Mouse (Mus musculus): ENCODE measurements around the gene Ncaph. TPM values are rescaled to one million over a fixed set of nuclear protein-coding genes. Genes with fewer than 3 reads are reported as not detected.
A peak's percentile ranks its signal among the peaks of the same experiment; 100 is the strongest.
"Not testable (repeated sequence)": the region's sequence is repeated elsewhere in the genome, so short reads cannot be mapped to it uniquely, and the experiment has no call there.

Ncaph gene
- polyA plus RNA-seq, 1 experiment from 2014 or later = 103 TPM

DNA sequence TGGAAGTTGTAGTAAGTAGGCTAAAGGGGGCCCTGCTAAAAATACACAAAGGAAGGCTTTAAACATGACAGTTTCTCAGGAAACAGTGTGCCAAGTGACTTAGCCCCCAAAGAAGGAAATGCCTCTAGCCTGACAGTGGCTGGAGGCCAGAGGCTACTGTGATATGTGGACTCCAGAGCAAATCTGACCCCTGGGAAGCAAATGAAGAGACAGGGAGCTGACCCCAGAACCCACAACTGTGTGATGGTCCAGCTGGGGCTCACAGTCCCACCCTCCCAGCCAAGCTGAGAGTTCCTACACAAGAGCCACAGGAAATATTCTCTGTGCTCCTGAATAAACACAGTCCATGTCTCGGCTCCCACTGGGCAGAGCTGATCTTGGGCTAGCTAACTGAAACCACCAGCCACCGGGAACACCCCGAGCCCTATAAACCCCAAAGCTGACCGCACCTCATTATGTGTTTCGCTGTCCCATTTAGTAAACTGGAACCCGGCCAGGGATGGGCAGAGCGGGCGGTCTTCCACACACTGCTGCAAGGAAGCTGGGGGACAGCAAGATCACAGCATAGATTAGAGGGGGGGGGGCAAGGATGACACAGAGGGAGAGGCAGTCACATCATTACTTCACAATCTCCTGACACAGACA lies 12.0 kb downstream of the Ncaph start:
- H3K9ac ChIP-seq (ENCODE audit: low read depth, low read length) = no peak overlapping the region
- no peak overlapping the region for H3K4me2 ChIP-seq (replicated peaks; ENCODE audit: low read depth, low read length)
- H3K9me3 ChIP-seq (ENCODE audit: control insufficient read depth, low read length) = no peaks in the 10 kb centered on the region
- no peak overlapping the region for H3K4me3 ChIP-seq (ENCODE audit: low read length)
- H3K27me3 ChIP-seq (ENCODE audit: control insufficient read depth, insufficient read depth, low read length) = no peaks in the 10 kb centered on the region
- 93% methylated on average over 8 of the region's 8 CpGs for WGBS
- no peak for ATAC-seq (ENCODE audit: low FRiP score, low TSS enrichment)
- no peak overlapping the region for H3K27ac ChIP-seq (ENCODE audit: low read depth, low read length)
- H3K4me1 ChIP-seq (ENCODE audit: control insufficient read depth, insufficient read depth, low read length) = no peaks in the 10 kb centered on the region
- H3K36me3 ChIP-seq (ENCODE audit: control insufficient read depth, insufficient read depth, low read length) = peaks cover 82% of the 10 kb centered on the region

DNA sequence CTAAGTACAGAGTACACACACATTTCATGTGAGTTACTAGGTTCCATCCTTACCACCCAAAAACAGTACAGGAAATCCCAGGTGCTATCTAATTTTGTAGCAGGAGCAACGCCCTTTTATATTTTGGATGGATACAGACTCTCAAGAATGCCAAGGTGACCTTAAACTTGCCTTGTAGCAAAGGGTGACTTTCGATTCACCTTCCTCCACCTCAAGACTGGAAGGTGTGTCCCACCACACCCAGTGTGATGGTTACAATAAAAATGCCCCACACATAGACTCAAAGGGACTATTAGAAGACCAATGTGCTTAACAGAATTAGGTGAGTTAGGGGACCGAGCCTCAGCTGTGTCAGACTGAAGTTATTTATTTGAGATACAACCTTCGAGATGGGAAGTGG lies 24.8 kb downstream of the Ncaph start:
- H3K9me3 ChIP-seq (ENCODE audit: control insufficient read depth, low read length) = no peaks in the 10 kb centered on the region
- H3K4me2 ChIP-seq (replicated peaks; ENCODE audit: low read depth, low read length) = no peak overlapping the region
- no peak overlapping the region for H3K4me3 ChIP-seq (ENCODE audit: low read length)
- peaks cover 77% of the 10 kb centered on the region for H3K36me3 ChIP-seq (ENCODE audit: control insufficient read depth, insufficient read depth, low read length)
- H3K27ac ChIP-seq (ENCODE audit: low read depth, low read length) = no peak overlapping the region
- no peaks in the 10 kb centered on the region for H3K27me3 ChIP-seq (ENCODE audit: control insufficient read depth, insufficient read depth, low read length)
- H3K9ac ChIP-seq (ENCODE audit: low read depth, low read length) = no peak overlapping the region
- 88% methylated on average over 4 of the region's 4 CpGs for WGBS
- no peaks in the 10 kb centered on the region for H3K4me1 ChIP-seq (ENCODE audit: control insufficient read depth, insufficient read depth, low read length)
- ATAC-seq (ENCODE audit: low FRiP score, low TSS enrichment) = no peak

GRCm38 (mm10) chr2:127092000-127092399 lies 41.8 kb downstream of the Ncaph start:
- H3K36me3 ChIP-seq (ENCODE audit: control insufficient read depth, insufficient read depth, low read length) = no peaks in the 10 kb centered on the region; the same call in 1 of the 2 replicates
- H3K27me3 ChIP-seq (ENCODE audit: control insufficient read depth, insufficient read depth, low read length) = no peaks in the 10 kb centered on the region
- no peak overlapping the region for H3K9ac ChIP-seq (ENCODE audit: low read depth, low read length)
- H3K4me2 ChIP-seq (replicated peaks; ENCODE audit: low read depth, low read length) = no peak overlapping the region
- H3K27ac ChIP-seq (ENCODE audit: low read depth, low read length) = no peak overlapping the region
- no peaks in the 10 kb centered on the region for H3K9me3 ChIP-seq (ENCODE audit: control insufficient read depth, low read length)
- 77% methylated on average over 8 of the region's 8 CpGs for WGBS
- H3K4me3 ChIP-seq (ENCODE audit: low read length) = no peak overlapping the region
- no peaks in the 10 kb centered on the region for H3K4me1 ChIP-seq (ENCODE audit: control insufficient read depth, insufficient read depth, low read length)
- no peak for ATAC-seq (ENCODE audit: low FRiP score, low TSS enrichment)

GRCm38 (mm10) chr2:127090151-127090550 lies 43.6 kb downstream of the Ncaph start:
- H3K9ac ChIP-seq (ENCODE audit: low read depth, low read length); H3K4me2 ChIP-seq (replicated peaks; ENCODE audit: low read depth, low read length); H3K4me3 ChIP-seq (ENCODE audit: low read length); H3K27ac ChIP-seq (ENCODE audit: low read depth, low read length); H3K36me3 ChIP-seq (ENCODE audit: control insufficient read depth, insufficient read depth, low read length); H3K9me3 ChIP-seq (ENCODE audit: control insufficient read depth, low read length); H3K27me3 ChIP-seq (ENCODE audit: control insufficient read depth, insufficient read depth, low read length); ATAC-seq (ENCODE audit: low FRiP score, low TSS enrichment); H3K4me1 ChIP-seq (ENCODE audit: control insufficient read depth, insufficient read depth, low read length): not testable (repeated sequence)

DNA sequence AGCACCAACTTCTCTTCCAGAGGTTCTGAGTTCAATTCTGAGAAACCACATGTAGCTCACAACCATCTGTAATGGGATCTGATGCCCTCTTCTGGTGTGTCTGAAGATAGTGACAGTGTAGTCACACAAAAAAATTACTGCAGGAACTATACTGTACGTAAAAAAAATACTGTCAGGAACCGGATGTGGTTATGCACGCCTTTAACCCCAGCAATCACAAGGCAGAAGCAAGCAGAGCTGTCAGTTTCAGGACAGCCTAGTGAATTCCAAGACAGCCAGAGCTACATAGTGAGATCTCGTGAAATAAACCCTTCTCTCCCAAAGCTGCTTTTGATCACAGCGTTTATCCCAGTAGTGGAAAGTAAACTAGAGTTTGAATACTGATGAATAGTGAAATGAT lies 47.5 kb downstream of the Ncaph start:
- no peaks in the 10 kb centered on the region for H3K36me3 ChIP-seq (ENCODE audit: control insufficient read depth, insufficient read depth, low read length)
- no peak overlapping the region for H3K27ac ChIP-seq (ENCODE audit: low read depth, low read length)
- H3K4me3 ChIP-seq (ENCODE audit: low read length) = no peak overlapping the region
- no peaks in the 10 kb centered on the region for H3K9me3 ChIP-seq (ENCODE audit: control insufficient read depth, low read length)
- no peak for ATAC-seq (ENCODE audit: low FRiP score, low TSS enrichment)
- no peaks in the 10 kb centered on the region for H3K4me1 ChIP-seq (ENCODE audit: control insufficient read depth, insufficient read depth, low read length)
- WGBS = 86% methylated on average over 5 of the region's 5 CpGs
- no peak overlapping the region for H3K4me2 ChIP-seq (replicated peaks; ENCODE audit: low read depth, low read length)
- H3K9ac ChIP-seq (ENCODE audit: low read depth, low read length) = no peak overlapping the region
- H3K27me3 ChIP-seq (ENCODE audit: control insufficient read depth, insufficient read depth, low read length) = no peaks in the 10 kb centered on the region

- Histone ChIP-seq H3K4me1 (ENCODE audit: control insufficient read depth, insufficient read depth, low read length) (no peaks in the 10 kb centered on the region), H3K9ac (ENCODE audit: low read depth, low read length) (no peak overlapping the region), H3K4me2 (replicated peaks; ENCODE audit: low read depth, low read length) (no peak overlapping the region), H3K36me3 (ENCODE audit: control insufficient read depth, insufficient read depth, low read length) (no peaks in the 10 kb centered on the region), H3K27ac (ENCODE audit: low read depth, low read length) (no peak overlapping the region), H3K9me3 (ENCODE audit: control insufficient read depth, low read length) (no peaks in the 10 kb centered on the region), H3K27me3 (ENCODE audit: control insufficient read depth, insufficient read depth, low read length) (no peaks in the 10 kb centered on the region), H3K4me3 (ENCODE audit: low read length) (no peak overlapping the region)
- ATAC-seq (ENCODE audit: low FRiP score, low TSS enrichment) = no peak
- 88% methylated on average over 11 of the region's 11 CpGs for WGBS
Measured at GRCm38 (mm10) chr2:127080591-127081218, 53.0 kb downstream of the Ncaph start.

DNA sequence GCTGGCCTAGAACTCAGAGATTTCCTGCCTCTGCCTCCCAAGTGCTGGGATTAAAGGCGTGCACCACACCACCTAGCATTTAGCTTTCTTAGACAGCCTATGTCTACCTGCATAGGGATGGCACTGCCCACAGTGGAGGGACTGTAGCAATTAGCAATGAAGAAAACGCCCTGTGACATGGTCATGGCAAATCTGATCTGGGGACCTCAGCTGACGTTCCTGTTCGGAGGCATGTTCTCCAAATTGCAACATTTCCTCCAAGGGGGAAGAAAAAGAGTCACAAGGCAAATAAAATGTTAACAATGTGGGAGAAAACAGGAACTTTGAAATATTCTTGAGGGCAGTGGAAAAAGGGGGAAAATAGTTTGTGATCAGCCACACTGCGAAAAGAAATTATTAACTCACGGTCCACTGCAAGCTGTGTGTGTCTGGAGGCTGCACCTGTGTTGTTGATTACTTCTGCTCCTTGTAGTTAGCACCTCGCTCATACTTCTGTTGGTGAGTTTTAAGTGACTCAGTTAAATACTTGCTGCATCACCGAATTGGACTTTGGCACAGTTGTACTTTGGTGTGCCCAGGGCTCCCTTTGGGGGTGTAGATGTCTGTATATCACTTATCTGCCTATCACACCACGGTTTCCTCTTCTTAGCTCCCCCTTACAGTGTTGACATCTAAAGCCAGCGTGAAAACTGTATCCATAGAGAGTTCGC lies 53.7 kb downstream of the Ncaph start:
- no peak overlapping the region for H3K9ac ChIP-seq (ENCODE audit: low read depth, low read length)
- WGBS = 88% methylated on average over 11 of the region's 11 CpGs

DNA sequence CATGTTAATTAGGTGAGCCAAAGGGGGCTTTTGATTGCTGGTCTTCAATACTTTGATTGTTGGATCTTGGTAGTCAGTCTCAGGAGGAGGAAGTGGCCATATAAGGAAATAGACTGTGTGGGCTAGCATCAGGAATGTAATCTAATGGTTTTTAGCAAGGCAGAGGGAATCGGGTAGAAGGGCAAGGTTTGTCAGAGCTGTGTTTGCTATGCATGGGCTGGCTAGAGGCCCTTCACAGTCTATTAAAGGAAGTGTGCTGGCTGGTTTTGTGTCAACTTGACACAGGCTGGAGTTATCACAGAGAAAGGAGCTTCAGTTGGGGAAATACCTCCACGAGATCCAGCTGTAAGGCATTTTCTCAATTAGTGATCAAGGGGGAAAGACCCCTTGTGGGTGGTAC lies 54.7 kb downstream of the Ncaph start:
- H3K9me3 ChIP-seq (ENCODE audit: control insufficient read depth, low read length); H3K27ac ChIP-seq (ENCODE audit: low read depth, low read length); H3K36me3 ChIP-seq (ENCODE audit: control insufficient read depth, insufficient read depth, low read length); ATAC-seq (ENCODE audit: low FRiP score, low TSS enrichment); H3K4me2 ChIP-seq (replicated peaks; ENCODE audit: low read depth, low read length); H3K9ac ChIP-seq (ENCODE audit: low read depth, low read length); H3K4me3 ChIP-seq (ENCODE audit: low read length); H3K27me3 ChIP-seq (ENCODE audit: control insufficient read depth, insufficient read depth, low read length); H3K4me1 ChIP-seq (ENCODE audit: control insufficient read depth, insufficient read depth, low read length): not testable (repeated sequence)
- 58% methylated on average over 2 of the region's 2 CpGs for WGBS

More for the DNA sequence above, 53.7 kb downstream of the Ncaph start:
- no peaks in the 10 kb centered on the region for H3K27me3 ChIP-seq (ENCODE audit: control insufficient read depth, insufficient read depth, low read length)
- H3K4me2 ChIP-seq (replicated peaks; ENCODE audit: low read depth, low read length) = no peak overlapping the region
- H3K4me1 ChIP-seq (ENCODE audit: control insufficient read depth, insufficient read depth, low read length) = no peaks in the 10 kb centered on the region
- H3K4me3 ChIP-seq (ENCODE audit: low read length) = no peak overlapping the region
- peak; percentile 39; the same call in 1 of the 2 replicates for ATAC-seq (ENCODE audit: low FRiP score, low TSS enrichment)
- no peaks in the 10 kb centered on the region for H3K36me3 ChIP-seq (ENCODE audit: control insufficient read depth, insufficient read depth, low read length)
- no peak overlapping the region for H3K27ac ChIP-seq (ENCODE audit: low read depth, low read length)
- no peaks in the 10 kb centered on the region for H3K9me3 ChIP-seq (ENCODE audit: control insufficient read depth, low read length)

DNA sequence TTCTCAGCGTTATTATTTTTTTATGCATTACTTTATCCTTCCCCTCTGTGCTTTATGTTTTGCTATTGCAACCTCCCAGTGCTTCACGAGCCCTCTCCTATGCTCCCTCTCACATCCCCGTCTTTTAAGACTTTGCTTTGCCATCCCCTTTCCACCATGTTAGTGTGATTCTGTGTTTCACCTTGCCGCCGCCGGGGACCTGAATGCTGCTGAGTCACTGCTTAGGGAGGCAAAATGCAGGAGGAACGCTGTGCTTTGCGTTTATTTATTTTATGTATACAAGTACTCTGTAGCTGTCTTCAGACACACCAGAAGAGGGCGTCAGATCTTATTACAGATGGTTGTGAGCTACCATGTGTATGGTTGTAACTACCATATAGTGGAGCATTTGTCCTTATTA lies 56.1 kb downstream of the Ncaph start:
- no peaks in the 10 kb centered on the region for H3K27me3 ChIP-seq (ENCODE audit: control insufficient read depth, insufficient read depth, low read length)
- no peaks in the 10 kb centered on the region for H3K4me1 ChIP-seq (ENCODE audit: control insufficient read depth, insufficient read depth, low read length)
- WGBS = 82% methylated on average over 9 of the region's 9 CpGs
- no peak for ATAC-seq (ENCODE audit: low FRiP score, low TSS enrichment)
- H3K4me3 ChIP-seq (ENCODE audit: low read length) = no peak overlapping the region
- no peak overlapping the region for H3K4me2 ChIP-seq (replicated peaks; ENCODE audit: low read depth, low read length)
- H3K9me3 ChIP-seq (ENCODE audit: control insufficient read depth, low read length) = no peaks in the 10 kb centered on the region
- no peaks in the 10 kb centered on the region for H3K36me3 ChIP-seq (ENCODE audit: control insufficient read depth, insufficient read depth, low read length)
- H3K27ac ChIP-seq (ENCODE audit: low read depth, low read length) = no peak overlapping the region
- H3K9ac ChIP-seq (ENCODE audit: low read depth, low read length) = no peak overlapping the region

Measured in kidney, embryonic 14.5 days (tissue).